Mouse (Mus musculus) kidney, postnatal 0 days (tissue): ENCODE data around the gene Olfr622. TPM values are rescaled to one million over a fixed set of nuclear protein-coding genes. Genes with fewer than 3 reads are reported as not detected.

Source experiments
- ATAC-seq: fragments of 200-750 bp; cut with Nextera tagmentation; replicated peaks from 2 replicates; pipeline ENCODE4 v1.8.0; 2017; ENCODE audit warnings: low read depth, moderate number of reproducible peaks, moderate TSS enrichment, moderate library complexity; ENCODE audit not compliant: low FRiP score
- DNase-seq: peaks from one replicate; pipeline ENCODE4 v3.0.0-alpha.2; 2016; ENCODE audit warnings: low spot score
- H3K27ac ChIP-seq: fragments of 300-500 bp; sonication (generic); 2 replicates; pipeline ENCODE4 v1.5.1; 2014; ENCODE audit warnings: mild to moderate bottlenecking
- H3K27me3 ChIP-seq: fragments of 300-500 bp; sonication (generic); 2 replicates; pipeline ENCODE4 v1.6.1; 2014; ENCODE audit warnings: low read length, mixed read lengths; ENCODE audit not compliant: insufficient read depth
- H3K36me3 ChIP-seq: fragments of 300-500 bp; sonication (generic); 2 replicates; pipeline ENCODE4 v1.6.1; 2014; ENCODE audit warnings: low read length, mixed read lengths; ENCODE audit not compliant: insufficient read depth
- H3K4me1 ChIP-seq: fragments of 300-500 bp; sonication (generic); replicated peaks from 2 replicates; pipeline ENCODE4 v1.6.1; 2014; ENCODE audit warnings: antibody characterized with exemption, low read length, mixed read lengths; ENCODE audit not compliant: insufficient read depth
- H3K4me2 ChIP-seq: fragments of 300-500 bp; sonication (generic); 2 replicates; pipeline ENCODE4 v1.6.1; 2014; ENCODE audit warnings: mild to moderate bottlenecking, low read length, moderate library complexity, mixed read lengths
- H3K4me3 ChIP-seq: fragments of 300-500 bp; sonication (generic); replicated peaks from 2 replicates; pipeline ENCODE4 v1.5.1; 2014; ENCODE audit warnings: low read depth, low read length
- H3K9ac ChIP-seq: fragments of 300-500 bp; sonication (generic); 2 replicates; pipeline ENCODE4 v1.6.1; 2014; ENCODE audit warnings: low read depth, low read length
- H3K9me3 ChIP-seq: fragments of 300-500 bp; sonication (generic); replicated peaks from 2 replicates; pipeline ENCODE4 v1.6.1; 2016; ENCODE audit warnings: low read length, inconsistent platforms, mixed read lengths
- CTCF ChIP-seq: IDR thresholded peaks from 2 replicates; pipeline ENCODE4 v1.5.1; 2016; ENCODE audit warnings: antibody characterized with exemption, low read depth, mild to moderate bottlenecking, moderate library complexity
- WGBS: fragments of 180-500 bp; shearing (Covaris S2); extraction: QIAGEN DNeasy Blood & Tissue Kit; methylation state at CpG from one replicate; pipeline ENCODE4 v1.1.7; 2014; 5-methylcytosine and 5-hydroxymethylcytosine counted together
- polyA plus RNA-seq: library from polyadenylated mRNA; unstranded; fragments of >200 nt; fragmentation: Nextera tagmentation; extraction: Ambion mirVana; gene quantifications from 2 replicates; pipeline ENCODE4 v1.2.1, GENCODE M21; 2015

Gene Olfr622
- polyA plus RNA-seq, 1 experiment from 2014 or later, result not detected

- H3K9ac ChIP-seq, result no peak overlapping the region
- 70% methylated on average over 2 of the region's 2 CpGs for WGBS
- H3K4me3 ChIP-seq, result no peak overlapping the region
- H3K4me2 ChIP-seq, result no peak overlapping the region
- H3K4me1 ChIP-seq, result no peaks in the 10 kb centered on the region
- no peak overlapping the region for H3K27ac ChIP-seq
- no peaks in the 10 kb centered on the region for H3K9me3 ChIP-seq
- no peak for TF ChIP-seq CTCF
- no peaks in the 10 kb centered on the region for H3K27me3 ChIP-seq
- H3K36me3 ChIP-seq, result no peaks in the 10 kb centered on the region
- ATAC-seq, result no peak
- no peak for DNase-seq
Observed at GRCm38 (mm10) chr7:103607425-103607824, 35.1 kb downstream of the Olfr622 start.

GRCm38 (mm10) chr7:103600275-103600674, 42.2 kb downstream of the Olfr622 start, which contains the start of gene Olfr619:
TSS of gene Olfr619 (plus strand) at chr7:103600575.
- H3K9me3 ChIP-seq, result no peaks in the 10 kb centered on the region
- H3K4me3 ChIP-seq, result no peak within 1 kb of the TSS
- H3K4me2 ChIP-seq, result no peak within 1 kb of the TSS
- H3K27me3 ChIP-seq, result no peaks in the 10 kb centered on the region
- no peak within 1 kb of the TSS for H3K27ac ChIP-seq
- H3K36me3 ChIP-seq, result no peaks in the 10 kb centered on the region
- no peak for TF ChIP-seq CTCF
- H3K4me1 ChIP-seq, result no peaks in the 10 kb centered on the region
- ATAC-seq (no peak), DNase-seq (no peak)
- no peak within 1 kb of the TSS for H3K9ac ChIP-seq

- WGBS, result 62% methylated on average over 2 of the region's 2 CpGs
- no peak for DNase-seq
- no peaks in the 10 kb centered on the region for H3K4me1 ChIP-seq
Observed at GRCm38 (mm10) chr7:103589803-103590202, 52.7 kb downstream of the Olfr622 start, which contains the start of gene Olfr618. TSS of gene Olfr618 (plus strand) at chr7:103590103.

More at GRCm38 (mm10) chr7:103589803-103590202, 52.7 kb downstream of the Olfr622 start, which contains the start of gene Olfr618:
- Histone ChIP-seq H3K9ac (no peak within 1 kb of the TSS), H3K27ac (no peak within 1 kb of the TSS), H3K36me3 (no peaks in the 10 kb centered on the region), H3K9me3 (no peaks in the 10 kb centered on the region), H3K4me3 (no peak within 1 kb of the TSS), H3K4me2 (no peak within 1 kb of the TSS), H3K27me3 (no peaks in the 10 kb centered on the region)
- no peak for ATAC-seq
- TF ChIP-seq CTCF, result no peak

Other genes starting within 250 kb of the Olfr622 start
- gene Usp17lc, start 227.6 kb downstream of the Olfr622 start, polyA plus RNA-seq, result not detected in 2 replicates
- gene Olfr605, start 197.3 kb downstream of the Olfr622 start, polyA plus RNA-seq, result not detected in 2 replicates
- gene Olfr606, start 193.7 kb downstream of the Olfr622 start, polyA plus RNA-seq, result not detected in 2 replicates
- not detected in 2 replicates for gene Olfr607, start 178.6 kb downstream of the Olfr622 start, polyA plus RNA-seq
- not detected in 2 replicates for gene Olfr608, start 172.8 kb downstream of the Olfr622 start, polyA plus RNA-seq
- not detected in 2 replicates for gene Olfr609, start 144.6 kb downstream of the Olfr622 start, polyA plus RNA-seq
- not detected in 2 replicates for gene Olfr610, start 130.6 kb downstream of the Olfr622 start, polyA plus RNA-seq
- gene Olfr611, start 121.9 kb downstream of the Olfr622 start, polyA plus RNA-seq, result not detected in 2 replicates
- gene Olfr612, start 100.0 kb downstream of the Olfr622 start, polyA plus RNA-seq, result not detected in 2 replicates
- not detected in 2 replicates for gene Olfr613, start 94.6 kb downstream of the Olfr622 start, polyA plus RNA-seq
- gene Olfr615, start 86.6 kb downstream of the Olfr622 start, polyA plus RNA-seq, result not detected in 2 replicates
- not detected in 2 replicates for gene Olfr616, start 73.6 kb downstream of the Olfr622 start, polyA plus RNA-seq
- not detected in 2 replicates for gene Olfr617, start 69.6 kb downstream of the Olfr622 start, polyA plus RNA-seq
- not detected in 2 replicates for gene Olfr618, start 52.6 kb downstream of the Olfr622 start, polyA plus RNA-seq
- not detected in 2 replicates for gene Olfr619, start 42.1 kb downstream of the Olfr622 start, polyA plus RNA-seq
- not detected in 2 replicates for gene Olfr620, start 30.2 kb downstream of the Olfr622 start, polyA plus RNA-seq
- gene Olfr623, start 21.0 kb upstream of the Olfr622 start, polyA plus RNA-seq, result not detected in 2 replicates
- gene Olfr624, start 28.5 kb upstream of the Olfr622 start, polyA plus RNA-seq, result 0.01 and 0.04 TPM in 2 replicates
- gene Olfr625-ps1, start 40.0 kb upstream of the Olfr622 start, polyA plus RNA-seq, result not detected in 2 replicates
- gene Olfr243, start 72.0 kb upstream of the Olfr622 start, polyA plus RNA-seq, result not detected in 2 replicates
- not detected in 2 replicates for gene Olfr628, start 87.7 kb upstream of the Olfr622 start, polyA plus RNA-seq
- not detected in 2 replicates for gene Olfr629, start 102.2 kb upstream of the Olfr622 start, polyA plus RNA-seq
- gene Olfr630, start 114.6 kb upstream of the Olfr622 start, polyA plus RNA-seq, result not detected in 2 replicates
- not detected in 2 replicates for gene Olfr69, start 128.9 kb upstream of the Olfr622 start, polyA plus RNA-seq
- gene Olfr68, start 137.0 kb upstream of the Olfr622 start, polyA plus RNA-seq, result not detected in 2 replicates
- gene Olfr67, start 149.1 kb upstream of the Olfr622 start, polyA plus RNA-seq, result not detected in 2 replicates
- gene Hbb-bt, start 171.3 kb upstream of the Olfr622 start, polyA plus RNA-seq, result 402 and 408 TPM in 2 replicates
- 1,726 and 1,799 TPM in 2 replicates for gene Hbb-bs, start 185.4 kb upstream of the Olfr622 start, polyA plus RNA-seq
- not detected in 2 replicates for gene Hbb-bh2, start 197.8 kb upstream of the Olfr622 start, polyA plus RNA-seq
- gene Hbb-bh1, start 200.5 kb upstream of the Olfr622 start, polyA plus RNA-seq, result not detected in 2 replicates
- 0.38 and 0.54 TPM in 2 replicates for gene Hbb-y, start 210.5 kb upstream of the Olfr622 start, polyA plus RNA-seq
- gene Olfr66, start 243.6 kb upstream of the Olfr622 start, polyA plus RNA-seq, result not detected in 2 replicates